Mouse (Mus musculus) forebrain, postnatal 0 days (tissue): ENCODE data around the gene Bptf. TPM values are rescaled to one million over a fixed set of nuclear protein-coding genes. Genes with fewer than 3 reads are reported as not detected.
"Not testable (repeated sequence)": the region's sequence is repeated elsewhere in the genome, so short reads cannot be mapped to it uniquely, and the experiment has no call there.

Source experiments
- ATAC-seq: fragments of 200-750 bp; cut with Nextera tagmentation; 2 replicates; pipeline ENCODE4 v1.8.0; 2017; ENCODE audit warnings: mild to moderate bottlenecking, moderate library complexity
- DNase-seq: peaks from one replicate; pipeline ENCODE4 v3.0.0-alpha.2; 2015
- H3K27ac ChIP-seq: fragments of 300-500 bp; sonication (generic); 2 replicates; pipeline ENCODE4 v1.5.1; 2014; ENCODE audit warnings: low read depth, mild to moderate bottlenecking, antibody characterized with exemption, low read length, moderate library complexity, mixed read lengths
- H3K27me3 ChIP-seq: fragments of 300-500 bp; sonication (generic); 2 replicates; pipeline ENCODE4 v1.6.1; 2014; ENCODE audit warnings: mild to moderate bottlenecking, low read length, mixed read lengths; ENCODE audit not compliant: insufficient read depth
- H3K36me3 ChIP-seq: fragments of 300-500 bp; sonication (generic); 2 replicates; pipeline ENCODE4 v1.6.1; 2014; ENCODE audit warnings: mild to moderate bottlenecking, moderate library complexity; ENCODE audit not compliant: insufficient read depth
- H3K4me1 ChIP-seq: fragments of 300-500 bp; sonication (generic); 2 replicates; pipeline ENCODE4 v1.6.1; 2014; ENCODE audit warnings: antibody characterized with exemption; ENCODE audit not compliant: insufficient read depth
- H3K4me2 ChIP-seq: fragments of 300-500 bp; sonication (generic); 2 replicates; pipeline ENCODE4 v1.6.1; 2014; ENCODE audit warnings: low read depth, mild to moderate bottlenecking, moderate library complexity
- H3K4me3 ChIP-seq: fragments of 300-500 bp; sonication (generic); 2 replicates; pipeline ENCODE4 v1.5.1; 2014; ENCODE audit warnings: low read depth, low read length, mixed read lengths
- H3K9ac ChIP-seq: fragments of 300-500 bp; sonication (generic); 2 replicates; pipeline ENCODE4 v1.6.1; 2014; ENCODE audit warnings: mild to moderate bottlenecking
- H3K9me3 ChIP-seq: fragments of 300-500 bp; sonication (generic); 2 replicates; pipeline ENCODE4 v1.6.1; 2016; ENCODE audit warnings: low read length
- CTCF ChIP-seq: sonication (generic); IDR thresholded peaks from 2 replicates; pipeline ENCODE4 v1.5.1; 2016; ENCODE audit warnings: antibody characterized with exemption, control low read depth, low read depth
- WGBS: fragments of 180-500 bp; shearing (Covaris S2); extraction: QIAGEN DNeasy Blood & Tissue Kit; methylation state at CpG from one replicate; pipeline ENCODE4 v1.1.7; 2014; 5-methylcytosine and 5-hydroxymethylcytosine counted together
- polyA plus RNA-seq: library from polyadenylated mRNA; unstranded; fragments of >200 nt; fragmentation: Nextera tagmentation; extraction: Ambion mirVana; gene quantifications from 2 replicates; pipeline ENCODE4 v1.2.1, GENCODE M21; 2015
- total RNA-seq: library from RNA; depleted of rRNA; stranded (reverse); fragments of >200 nt; gene quantifications from 2 replicates; pipeline ENCODE4 v1.2.3, GENCODE M21; 2014

Gene Bptf
- total and polyA plus RNA-seq, 2 experiments from 2014 or later: 17.2 to 52.6 TPM

DNA sequence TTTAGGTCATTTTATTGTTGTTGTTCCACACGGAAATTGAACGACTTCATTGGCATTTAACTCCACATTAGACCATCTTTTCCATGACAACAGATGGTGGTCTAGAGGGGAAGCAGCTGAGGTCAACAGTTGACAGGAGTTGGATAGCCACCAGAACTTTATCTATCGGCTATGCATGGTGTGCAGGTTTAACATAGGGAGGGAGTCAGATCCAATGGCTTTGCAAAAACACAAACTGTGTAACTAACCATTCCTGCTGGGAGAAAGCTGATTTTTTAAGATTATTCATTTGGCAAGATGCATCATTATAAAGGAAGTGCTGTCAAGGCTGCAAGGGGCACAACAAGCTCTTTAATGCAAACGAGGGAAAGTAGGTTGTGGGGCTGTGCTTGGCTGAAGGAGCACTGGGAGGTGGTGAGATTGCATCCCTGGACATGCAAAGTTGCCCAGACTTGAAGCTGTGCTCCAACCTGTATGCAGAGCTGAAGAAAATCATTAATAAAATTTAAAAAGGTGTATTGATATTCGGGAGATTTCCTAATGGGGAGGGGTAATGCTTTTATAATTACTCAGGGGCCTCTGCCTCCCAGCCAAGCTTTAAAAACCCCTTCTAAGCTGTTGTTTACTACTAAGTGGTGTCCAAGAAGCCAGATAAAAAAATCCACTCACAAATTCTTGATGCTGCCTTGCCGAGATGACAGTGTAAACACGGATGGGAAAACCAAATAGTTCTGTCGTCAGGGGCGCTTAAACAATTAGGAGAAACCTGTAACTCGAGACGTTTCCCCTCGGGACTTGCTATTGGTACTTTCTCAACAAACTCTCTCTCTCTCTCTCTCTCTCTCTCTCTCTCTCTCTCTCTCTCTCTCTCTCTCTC is 105.1 kb downstream of the Bptf start:
- peak overlapping the region; percentile 92 for H3K4me2 ChIP-seq
- DNase-seq: no peak
- no peak for ATAC-seq
- WGBS: 7% methylated on average over 12 of the region's 12 CpGs
- no peaks in the 10 kb centered on the region for H3K9me3 ChIP-seq
- H3K27ac ChIP-seq: no peak overlapping the region
- H3K36me3 ChIP-seq: no peaks in the 10 kb centered on the region
- no peak for TF ChIP-seq CTCF
- no peaks in the 10 kb centered on the region for H3K27me3 ChIP-seq
- peak overlapping the region; percentile 52 for H3K4me3 ChIP-seq
- peaks cover 7% of the 10 kb centered on the region for H3K4me1 ChIP-seq
- H3K9ac ChIP-seq: no peak overlapping the region

DNA sequence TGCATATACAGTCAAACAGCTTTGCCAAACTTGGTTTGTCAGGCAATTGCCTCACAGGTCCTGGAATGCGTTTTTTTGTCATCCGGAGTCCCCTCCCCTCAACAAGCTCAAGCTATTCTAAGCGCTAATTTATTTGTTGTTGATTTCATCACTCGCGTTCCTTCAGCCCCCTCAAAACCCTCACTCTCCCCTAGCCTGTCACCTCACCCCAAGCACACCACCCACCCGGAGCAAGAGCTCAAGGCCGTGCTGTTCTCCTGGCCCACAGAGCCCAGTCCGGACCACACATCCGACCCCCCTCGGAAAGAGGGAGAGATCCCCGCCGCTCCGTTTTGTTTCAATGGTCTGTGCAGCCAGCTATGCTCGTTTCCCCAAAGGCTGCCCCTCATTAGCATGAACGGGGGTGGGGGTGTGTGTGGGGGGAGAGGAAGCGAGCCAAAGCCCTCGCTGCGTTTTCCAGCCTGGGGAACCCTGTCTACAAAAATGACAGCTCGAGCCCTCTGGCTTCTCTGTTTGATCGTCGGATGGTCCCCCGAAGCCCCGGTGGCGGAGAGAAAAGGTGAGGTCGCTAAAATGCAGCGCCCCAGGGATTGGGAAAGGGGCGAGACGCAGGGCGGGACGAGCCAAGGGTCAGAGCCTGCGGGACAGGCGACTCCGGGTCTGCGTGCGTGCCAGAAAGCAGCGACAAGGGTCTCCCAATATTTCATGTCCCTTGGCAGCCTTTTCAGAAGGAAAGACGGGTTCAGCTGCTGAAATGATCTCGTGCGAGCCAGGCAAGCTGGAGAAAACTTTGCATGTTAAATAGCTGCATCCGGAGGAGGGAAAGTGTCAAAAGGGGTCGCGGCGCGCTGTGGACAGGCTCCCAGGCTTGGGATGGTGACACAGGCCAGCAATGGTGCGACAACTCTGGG is 106.3 kb downstream of the Bptf start, which contains the start of gene 1810010H24Rik:
Gene 1810010H24Rik, plus strand, starts transcription at position 271 of the 911 bp plus-strand sequence.
- no peak for TF ChIP-seq CTCF
- Histone ChIP-seq H3K9ac (peak within 1 kb of the TSS; percentile 65), H3K4me3 (peak within 1 kb of the TSS; percentile 52), H3K27me3 (no peaks in the 10 kb centered on the region), H3K27ac (peak within 1 kb of the TSS; percentile 67), H3K4me2 (peak within 1 kb of the TSS; percentile 92), H3K4me1 (peaks cover 7% of the 10 kb centered on the region), H3K9me3 (no peaks in the 10 kb centered on the region), H3K36me3 (no peaks in the 10 kb centered on the region)
- DNase-seq: peak; percentile 61
- WGBS: 2% methylated on average over 45 of the region's 45 CpGs
- no peak for ATAC-seq

DNA sequence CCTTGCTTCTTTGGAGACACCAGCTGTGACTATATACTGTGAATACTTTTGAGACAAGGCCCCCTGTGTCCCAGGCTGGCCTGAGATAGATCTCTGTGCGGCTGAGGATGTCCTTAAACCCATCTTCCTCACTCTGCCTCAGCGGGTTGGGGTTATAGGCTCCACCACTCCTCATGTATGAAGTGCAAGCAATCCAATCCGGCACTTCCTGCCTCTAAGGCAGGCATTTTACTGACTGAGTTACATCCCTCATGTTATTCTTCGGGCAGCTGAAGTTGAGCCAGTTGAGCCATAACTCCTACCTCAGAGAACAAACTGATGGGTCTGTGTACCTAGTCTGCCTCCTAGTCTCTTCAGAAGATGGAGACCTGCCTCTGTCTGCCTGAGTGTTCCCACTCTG is 107.5 kb downstream of the Bptf start:
- no peak overlapping the region for H3K9ac ChIP-seq
- peak overlapping the region; percentile 92; the same call in 1 of the 2 replicates for H3K4me2 ChIP-seq
- no peak overlapping the region for H3K27ac ChIP-seq
- H3K36me3 ChIP-seq: no peaks in the 10 kb centered on the region
- no peak for TF ChIP-seq CTCF
- WGBS: 69% methylated on average over 4 of the region's 4 CpGs
- peak overlapping the region; percentile 52; the same call in 1 of the 2 replicates for H3K4me3 ChIP-seq
- H3K9me3 ChIP-seq: no peaks in the 10 kb centered on the region
- H3K27me3 ChIP-seq: no peaks in the 10 kb centered on the region
- no peak for ATAC-seq
- DNase-seq: no peak
- peaks cover 7% of the 10 kb centered on the region for H3K4me1 ChIP-seq

DNA sequence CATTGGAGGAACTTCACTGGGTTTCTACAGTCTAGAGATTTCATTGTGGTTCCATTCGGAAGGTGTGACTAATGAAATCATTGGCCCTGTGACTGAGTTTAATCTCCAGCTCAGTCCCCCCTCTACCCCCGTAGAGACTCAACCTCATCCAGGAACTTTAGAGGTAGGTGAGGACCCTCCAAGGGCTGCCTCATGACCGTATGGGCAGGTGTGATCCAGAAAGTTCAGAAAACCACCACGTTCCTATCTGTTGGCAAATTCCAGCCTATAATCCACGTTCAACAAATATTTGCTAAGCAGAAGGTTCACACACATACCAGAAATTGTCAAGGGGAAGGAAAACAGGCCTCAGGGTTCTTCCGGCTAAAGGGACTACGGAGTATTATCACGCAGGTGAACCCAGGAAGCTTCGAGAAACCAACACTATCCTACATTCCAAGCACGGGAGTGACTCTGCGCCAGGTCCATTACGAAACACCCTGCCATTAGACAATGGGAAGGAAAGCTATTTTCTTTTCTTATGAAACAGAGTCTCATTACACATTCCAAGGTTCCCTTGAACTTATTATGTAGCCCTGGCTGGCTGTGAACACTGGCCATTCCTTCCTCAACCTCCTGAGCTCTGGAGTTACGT is 109.8 kb downstream of the Bptf start:
- DNase-seq: no peak
- Histone ChIP-seq H3K4me3 (no peak overlapping the region), H3K9me3 (no peaks in the 10 kb centered on the region), H3K27me3 (no peaks in the 10 kb centered on the region), H3K4me2 (no peak overlapping the region), H3K36me3 (no peaks in the 10 kb centered on the region), H3K4me1 (peaks cover 7% of the 10 kb centered on the region), H3K9ac (no peak overlapping the region), H3K27ac (no peak overlapping the region)
- 88% methylated on average over 13 of the region's 13 CpGs for WGBS
- ATAC-seq: no peak
- TF ChIP-seq CTCF: no peak

DNA sequence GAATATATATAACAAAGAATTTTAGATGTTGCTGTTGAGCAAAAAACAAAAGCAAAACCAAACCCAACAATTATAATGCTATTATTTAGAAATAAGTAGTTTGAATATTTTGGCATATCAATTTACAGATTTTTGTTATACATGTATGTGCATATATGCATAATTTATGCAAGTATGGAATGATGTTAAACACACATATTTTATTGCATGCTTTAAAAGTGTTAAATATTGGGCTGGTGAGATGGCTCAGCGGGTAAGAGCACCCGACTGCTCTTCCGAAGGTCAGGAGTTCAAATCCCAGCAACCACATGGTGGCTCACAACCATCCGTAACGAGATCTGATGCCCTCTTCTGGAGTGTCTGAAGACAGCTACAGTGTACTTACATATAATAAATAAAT is 112.2 kb downstream of the Bptf start:
- H3K4me2 ChIP-seq, ATAC-seq, H3K4me3 ChIP-seq, DNase-seq, H3K9ac ChIP-seq, H3K27ac ChIP-seq, H3K4me1 ChIP-seq, H3K36me3 ChIP-seq, H3K9me3 ChIP-seq, H3K27me3 ChIP-seq: not testable (repeated sequence)
- WGBS: 89% methylated on average over 3 of the region's 5 CpGs

DNA sequence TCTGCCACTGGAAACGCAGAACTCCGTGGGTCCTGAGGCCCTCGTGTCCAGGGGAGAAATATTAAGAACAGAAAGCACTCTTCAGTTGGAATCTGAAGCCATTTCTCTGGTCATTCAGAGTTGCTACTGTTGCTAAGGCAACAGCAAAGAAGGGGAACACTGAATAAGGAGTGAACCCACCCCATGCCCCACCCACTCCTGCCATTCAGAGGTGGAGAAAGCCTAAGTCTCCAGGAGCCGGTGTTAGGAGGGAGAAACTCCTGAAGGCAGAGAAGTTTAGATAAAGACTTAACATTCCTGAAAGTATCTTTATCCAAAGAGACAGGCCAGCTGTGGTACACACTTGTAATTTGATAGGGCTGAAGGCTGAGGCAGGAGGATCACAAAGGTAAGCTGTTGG is 112.6 kb downstream of the Bptf start:
- no peak for ATAC-seq
- no peak for DNase-seq
- Histone ChIP-seq H3K27ac (no peak overlapping the region), H3K4me2 (no peak overlapping the region), H3K4me1 (no peaks in the 10 kb centered on the region), H3K9ac (no peak overlapping the region), H3K36me3 (no peaks in the 10 kb centered on the region), H3K27me3 (no peaks in the 10 kb centered on the region), H3K4me3 (no peak overlapping the region), H3K9me3 (no peaks in the 10 kb centered on the region)
- no peak for TF ChIP-seq CTCF
- 34% methylated on average over 4 of the region's 4 CpGs for WGBS
